Mouse (Mus musculus) thymus, postnatal 25 days (tissue): Measurements from ENCODE around the gene Rnf186.
A peak's percentile ranks its signal among the peaks of the same experiment; 100 is the strongest.

ENCODE experiments used
- DNase-seq: peaks from one replicate; pipeline ENCODE4 v3.0.0; 2022

Rnf186 gene

GRCm38 (mm10) chr4:138966866-138967265, at the start of gene Rnf186:
Rnf186 (plus strand) TSS chr4:138967112.
- no peak for DNase-seq

- no peak for DNase-seq
These were observed 49.6 kb upstream of the Rnf186 start for GRCm38 (mm10) chr4:138917282-138917681.

- DNase-seq: no peak
These were observed 45.4 kb upstream of the Rnf186 start for GRCm38 (mm10) chr4:138921254-138922130.

GRCm38 (mm10) chr4:138922131-138922459, 44.8 kb upstream of the Rnf186 start:
- peak; percentile 93 for DNase-seq

- DNase-seq: no peak
These were observed 41.4 kb upstream of the Rnf186 start for GRCm38 (mm10) chr4:138925561-138925960.

- no peak for DNase-seq
These were observed 33.0 kb upstream of the Rnf186 start for GRCm38 (mm10) chr4:138933862-138934261.

- DNase-seq: no peak
These were observed 32.3 kb upstream of the Rnf186 start for GRCm38 (mm10) chr4:138934456-138935145.

- no peak for DNase-seq
These were observed 28.2 kb upstream of the Rnf186 start for GRCm38 (mm10) chr4:138938495-138939269.

GRCm38 (mm10) chr4:138939481-138939880, 27.4 kb upstream of the Rnf186 start:
- DNase-seq: no peak

- peak; percentile 32 for DNase-seq
These were observed 25.5 kb upstream of the Rnf186 start for GRCm38 (mm10) chr4:138941401-138941800.

- no peak for DNase-seq
These were observed 24.9 kb upstream of the Rnf186 start for GRCm38 (mm10) chr4:138941966-138942365.

- DNase-seq: peak; percentile 93
These were observed 23.2 kb upstream of the Rnf186 start for GRCm38 (mm10) chr4:138943730-138944129.

- DNase-seq: no peak
These were observed 18.7 kb upstream of the Rnf186 start for GRCm38 (mm10) chr4:138948257-138948656.

- DNase-seq: no peak
These were observed 8.3 kb upstream of the Rnf186 start for GRCm38 (mm10) chr4:138958612-138959011.

GRCm38 (mm10) chr4:138959120-138959519, 7.8 kb upstream of the Rnf186 start:
- no peak for DNase-seq

- no peak for DNase-seq
These were observed 7.0 kb upstream of the Rnf186 start for GRCm38 (mm10) chr4:138959926-138960325.

GRCm38 (mm10) chr4:138962719-138963118, 4.2 kb upstream of the Rnf186 start:
- no peak for DNase-seq

GRCm38 (mm10) chr4:138965871-138966270, 1.0 kb upstream of the Rnf186 start:
- DNase-seq: no peak

GRCm38 (mm10) chr4:138967485-138967884, 573 bp downstream of the Rnf186 start:
- no peak for DNase-seq

GRCm38 (mm10) chr4:138968772-138969556, 2.1 kb downstream of the Rnf186 start:
- no peak for DNase-seq

GRCm38 (mm10) chr4:138969736-138970135, 2.8 kb downstream of the Rnf186 start:
- DNase-seq: no peak

GRCm38 (mm10) chr4:138971371-138971770, 4.5 kb downstream of the Rnf186 start:
- no peak for DNase-seq
